Mouse (Mus musculus): Measurements from ENCODE around the gene Stx3. TPM values are rescaled to one million over a fixed set of nuclear protein-coding genes. Genes with fewer than 3 reads are reported as not detected.

Gene Stx3
- polyA plus RNA-seq, 1 experiment from 2014 or later, result 16.9 TPM

- H3K4me1 ChIP-seq (ENCODE audit: control insufficient read depth, insufficient read depth, low read length), result peaks cover 7% of the 10 kb centered on the region; the same call in 1 of the 2 replicates
- ATAC-seq (ENCODE audit: low read depth), result no peak
- H3K9ac ChIP-seq (replicated peaks; ENCODE audit: low read depth, low read length), result no peak overlapping the region
- WGBS, result 34% methylated on average over 6 of the region's 6 CpGs
- H3K36me3 ChIP-seq (ENCODE audit: control insufficient read depth, insufficient read depth, low read length), result no peaks in the 10 kb centered on the region
- H3K9me3 ChIP-seq (ENCODE audit: control insufficient read depth, low read length), result no peaks in the 10 kb centered on the region
- H3K27ac ChIP-seq (ENCODE audit: low read depth, low read length), result no peak overlapping the region
- peak overlapping the region; percentile 89 for H3K4me2 ChIP-seq (ENCODE audit: low read depth, low read length)
- H3K4me3 ChIP-seq (ENCODE audit: low read depth, low read length), result peak overlapping the region; percentile 62; the same call in 1 of the 2 replicates
- peaks cover 18% of the 10 kb centered on the region for H3K27me3 ChIP-seq (ENCODE audit: control insufficient read depth, insufficient read depth, low read length)
Measured at GRCm38 (mm10) chr19:11820211-11820610, 1.0 kb upstream of the Stx3 start.

DNA sequence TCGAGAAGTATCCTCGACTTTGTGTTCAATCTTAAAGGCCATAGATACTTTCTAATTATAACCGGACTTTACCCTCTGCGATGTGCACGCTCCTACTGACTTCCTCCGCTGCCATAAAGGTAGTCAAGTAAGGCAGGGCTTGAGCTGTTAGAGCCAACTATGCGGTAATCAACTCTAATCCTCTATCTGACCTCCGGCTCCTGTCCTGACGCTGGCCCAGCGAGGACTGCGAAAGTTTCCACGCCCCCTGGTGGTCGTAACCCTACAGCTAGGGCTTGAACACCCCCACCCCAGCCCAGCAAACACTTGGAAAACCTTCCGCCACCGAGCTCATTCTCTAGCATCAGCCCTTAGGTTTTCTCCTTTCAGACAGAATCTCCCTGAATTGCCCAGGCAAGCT lies 597 bp upstream of the Stx3 start:
- H3K27ac ChIP-seq (ENCODE audit: low read depth, low read length), result no peak overlapping the region
- peak; percentile 77 for ATAC-seq (ENCODE audit: low read depth)
- peaks cover 7% of the 10 kb centered on the region; the same call in 1 of the 2 replicates for H3K4me1 ChIP-seq (ENCODE audit: control insufficient read depth, insufficient read depth, low read length)
- H3K4me2 ChIP-seq (ENCODE audit: low read depth, low read length), result peak overlapping the region; percentile 89
- peak overlapping the region; percentile 62 for H3K4me3 ChIP-seq (ENCODE audit: low read depth, low read length)
- peaks cover 18% of the 10 kb centered on the region for H3K27me3 ChIP-seq (ENCODE audit: control insufficient read depth, insufficient read depth, low read length)
- no peak overlapping the region for H3K9ac ChIP-seq (replicated peaks; ENCODE audit: low read depth, low read length)
- no peaks in the 10 kb centered on the region for H3K9me3 ChIP-seq (ENCODE audit: control insufficient read depth, low read length)
- 2% methylated on average over 15 of the region's 15 CpGs for WGBS
- H3K36me3 ChIP-seq (ENCODE audit: control insufficient read depth, insufficient read depth, low read length), result no peaks in the 10 kb centered on the region

DNA sequence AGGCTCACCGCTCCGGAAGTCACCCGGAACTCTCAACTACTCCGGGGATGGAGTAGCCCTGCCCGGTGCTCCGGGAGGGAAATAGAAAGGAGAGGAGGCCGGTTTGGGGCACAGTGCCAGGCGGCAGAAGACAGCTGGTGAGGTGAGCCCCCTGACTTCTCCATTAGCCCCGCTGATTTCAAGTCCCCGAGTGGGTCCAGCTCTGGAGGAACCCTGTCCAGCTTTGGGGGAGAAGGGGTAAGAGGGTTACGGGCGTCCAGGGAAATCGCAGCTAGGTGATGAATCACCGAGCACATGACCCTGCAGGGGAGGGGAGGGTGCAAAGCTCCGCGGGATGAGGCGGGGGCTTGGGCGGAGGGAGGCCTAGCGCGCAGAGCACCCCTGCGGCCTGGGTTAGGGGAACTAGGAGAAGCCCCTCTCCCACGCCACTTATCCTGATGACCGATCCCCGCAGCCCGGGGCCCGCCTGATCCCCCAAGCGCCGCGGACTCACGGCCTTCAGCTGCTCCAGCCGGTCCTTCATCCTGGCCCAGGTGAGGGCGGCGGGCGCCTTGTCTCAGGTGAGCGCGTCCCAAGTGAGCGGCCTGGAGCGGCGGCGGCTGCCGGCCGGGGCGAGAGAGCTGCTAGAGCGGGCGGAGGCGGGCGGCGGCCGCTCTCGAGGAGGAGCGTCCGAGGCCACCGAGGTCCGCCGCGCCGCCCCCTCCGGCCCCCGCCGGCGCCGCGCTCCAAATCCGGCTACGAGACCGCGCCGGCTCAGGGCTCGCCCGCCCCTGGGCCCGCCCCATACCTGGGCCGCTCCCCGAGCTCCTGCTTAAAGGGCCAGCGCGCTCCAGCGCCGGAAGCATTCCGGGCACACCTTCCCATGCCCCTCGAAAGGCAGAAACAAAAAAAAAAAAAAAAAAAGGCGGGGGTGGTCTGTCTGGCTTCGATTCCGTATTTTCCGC lies 732 bp downstream of the Stx3 start:
- Histone ChIP-seq H3K27me3 (ENCODE audit: control insufficient read depth, insufficient read depth, low read length) (peaks cover 18% of the 10 kb centered on the region), H3K4me2 (ENCODE audit: low read depth, low read length) (peak overlapping the region; percentile 89), H3K36me3 (ENCODE audit: control insufficient read depth, insufficient read depth, low read length) (no peaks in the 10 kb centered on the region), H3K4me1 (ENCODE audit: control insufficient read depth, insufficient read depth, low read length) (peaks cover 7% of the 10 kb centered on the region; the same call in 1 of the 2 replicates), H3K9me3 (ENCODE audit: control insufficient read depth, low read length) (no peaks in the 10 kb centered on the region), H3K9ac (replicated peaks; ENCODE audit: low read depth, low read length) (peak overlapping the region; percentile 70), H3K27ac (ENCODE audit: low read depth, low read length) (no peak overlapping the region), H3K4me3 (ENCODE audit: low read depth, low read length) (peak overlapping the region; percentile 62)
- peak; percentile 83 for ATAC-seq (ENCODE audit: low read depth)
- WGBS, result under 1% methylated on average over 67 of the region's 83 CpGs

GRCm38 (mm10) chr19:11817586-11817985 lies 1.6 kb downstream of the Stx3 start:
- Histone ChIP-seq H3K9me3 (ENCODE audit: control insufficient read depth, low read length) (no peaks in the 10 kb centered on the region), H3K27ac (ENCODE audit: low read depth, low read length) (no peak overlapping the region), H3K4me2 (ENCODE audit: low read depth, low read length) (peak overlapping the region; percentile 89; the same call in 1 of the 2 replicates), H3K4me3 (ENCODE audit: low read depth, low read length) (peak overlapping the region; percentile 62; the same call in 1 of the 2 replicates), H3K27me3 (ENCODE audit: control insufficient read depth, insufficient read depth, low read length) (peaks cover 18% of the 10 kb centered on the region), H3K4me1 (ENCODE audit: control insufficient read depth, insufficient read depth, low read length) (peaks cover 7% of the 10 kb centered on the region; the same call in 1 of the 2 replicates), H3K36me3 (ENCODE audit: control insufficient read depth, insufficient read depth, low read length) (no peaks in the 10 kb centered on the region), H3K9ac (replicated peaks; ENCODE audit: low read depth, low read length) (no peak overlapping the region)
- ATAC-seq (ENCODE audit: low read depth), result no peak
- 10% methylated on average over 5 of the region's 5 CpGs for WGBS

DNA sequence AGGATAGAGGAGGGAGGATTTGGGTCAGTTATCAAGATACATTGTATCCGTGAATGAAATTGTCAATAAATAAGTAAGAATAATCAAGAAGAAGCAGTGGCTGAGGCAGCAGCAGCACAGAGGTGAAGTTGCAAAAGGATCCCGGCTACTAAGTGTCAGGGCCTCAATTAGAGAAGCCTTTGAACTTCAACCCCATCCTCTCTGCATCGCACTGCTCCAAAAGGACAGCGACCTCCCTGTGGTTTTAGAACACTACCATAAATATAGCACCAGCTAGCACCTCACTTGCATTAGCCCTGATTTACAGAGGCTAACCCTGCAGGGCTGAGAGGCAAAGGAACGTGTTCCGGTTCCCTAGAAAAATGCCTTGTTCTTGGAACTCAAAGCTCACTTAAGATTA lies 2.5 kb downstream of the Stx3 start:
- no peak overlapping the region for H3K4me3 ChIP-seq (ENCODE audit: low read depth, low read length)
- WGBS, result 25% methylated on average over 6 of the region's 6 CpGs
- H3K9me3 ChIP-seq (ENCODE audit: control insufficient read depth, low read length), result no peaks in the 10 kb centered on the region
- no peak overlapping the region for H3K27ac ChIP-seq (ENCODE audit: low read depth, low read length)
- no peaks in the 10 kb centered on the region for H3K36me3 ChIP-seq (ENCODE audit: control insufficient read depth, insufficient read depth, low read length)
- H3K9ac ChIP-seq (replicated peaks; ENCODE audit: low read depth, low read length), result no peak overlapping the region
- ATAC-seq (ENCODE audit: low read depth), result no peak
- H3K27me3 ChIP-seq (ENCODE audit: control insufficient read depth, insufficient read depth, low read length), result peaks cover 18% of the 10 kb centered on the region
- peaks cover 7% of the 10 kb centered on the region; the same call in 1 of the 2 replicates for H3K4me1 ChIP-seq (ENCODE audit: control insufficient read depth, insufficient read depth, low read length)
- H3K4me2 ChIP-seq (ENCODE audit: low read depth, low read length), result no peak overlapping the region

DNA sequence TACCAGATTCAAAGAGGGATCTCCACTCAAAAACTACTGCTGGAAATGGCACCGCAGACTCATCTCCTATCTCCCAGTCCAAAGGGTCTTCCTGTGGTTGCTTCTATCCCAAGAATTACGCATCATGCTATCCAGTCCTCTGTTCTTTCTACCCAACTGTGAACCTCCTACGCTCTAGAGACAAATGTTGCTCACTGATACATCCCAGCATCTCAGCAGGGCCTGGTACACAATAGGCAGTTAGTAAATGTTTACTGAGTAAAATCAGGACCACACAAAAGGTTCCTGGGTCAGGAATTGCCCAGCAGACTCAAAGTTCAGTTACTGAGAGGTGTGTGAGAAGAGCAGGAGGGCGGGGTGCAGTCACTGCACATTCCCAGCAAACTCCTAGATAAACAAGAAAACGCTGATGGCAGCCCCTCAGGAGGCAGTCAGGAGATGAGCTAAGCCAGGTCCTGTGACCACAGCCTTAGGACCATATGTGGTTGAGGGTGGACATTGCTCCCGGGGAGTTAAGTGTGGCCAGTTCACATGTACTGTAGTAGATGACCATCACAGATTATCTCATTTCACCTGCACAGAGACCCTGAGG lies 4.4 kb downstream of the Stx3 start:
- Histone ChIP-seq H3K9me3 (ENCODE audit: control insufficient read depth, low read length) (no peaks in the 10 kb centered on the region), H3K9ac (replicated peaks; ENCODE audit: low read depth, low read length) (no peak overlapping the region), H3K36me3 (ENCODE audit: control insufficient read depth, insufficient read depth, low read length) (no peaks in the 10 kb centered on the region), H3K4me3 (ENCODE audit: low read depth, low read length) (no peak overlapping the region), H3K4me2 (ENCODE audit: low read depth, low read length) (no peak overlapping the region), H3K27ac (ENCODE audit: low read depth, low read length) (no peak overlapping the region), H3K4me1 (ENCODE audit: control insufficient read depth, insufficient read depth, low read length) (peaks cover 5% of the 10 kb centered on the region; the same call in 1 of the 2 replicates), H3K27me3 (ENCODE audit: control insufficient read depth, insufficient read depth, low read length) (peaks cover 16% of the 10 kb centered on the region)
- WGBS, result 77% methylated on average over 6 of the region's 6 CpGs
- no peak for ATAC-seq (ENCODE audit: low read depth)

GRCm38 (mm10) chr19:11813649-11814048 lies 5.6 kb downstream of the Stx3 start:
- Histone ChIP-seq H3K4me1 (ENCODE audit: control insufficient read depth, insufficient read depth, low read length) (no peaks in the 10 kb centered on the region), H3K27me3 (ENCODE audit: control insufficient read depth, insufficient read depth, low read length) (peaks cover 14% of the 10 kb centered on the region), H3K36me3 (ENCODE audit: control insufficient read depth, insufficient read depth, low read length) (no peaks in the 10 kb centered on the region), H3K4me2 (ENCODE audit: low read depth, low read length) (no peak overlapping the region), H3K4me3 (ENCODE audit: low read depth, low read length) (no peak overlapping the region), H3K9ac (replicated peaks; ENCODE audit: low read depth, low read length) (no peak overlapping the region), H3K27ac (ENCODE audit: low read depth, low read length) (no peak overlapping the region), H3K9me3 (ENCODE audit: control insufficient read depth, low read length) (no peaks in the 10 kb centered on the region)
- WGBS, result 21% methylated on average over 8 of the region's 8 CpGs
- no peak for ATAC-seq (ENCODE audit: low read depth)

DNA sequence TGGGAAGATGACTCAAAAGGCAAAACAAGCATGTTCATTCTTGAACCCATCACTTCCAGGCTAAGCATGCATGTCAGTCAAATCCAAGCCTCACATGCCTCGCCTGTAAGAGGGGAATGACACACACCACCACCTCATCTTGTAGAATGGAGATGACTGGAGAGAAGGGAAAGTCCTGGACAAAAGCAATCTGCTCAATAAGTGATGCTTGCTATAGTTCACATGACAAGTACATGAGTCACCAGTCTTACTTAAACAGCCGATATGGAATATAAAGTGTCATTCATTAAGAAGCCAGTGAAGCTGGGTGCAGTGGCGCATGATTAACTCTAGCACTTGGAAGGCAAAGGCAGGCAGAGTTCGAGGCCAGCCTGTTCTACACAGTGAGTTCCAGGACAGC lies 6.1 kb downstream of the Stx3 start:
- no peak overlapping the region for H3K9ac ChIP-seq (replicated peaks; ENCODE audit: low read depth, low read length)
- no peak overlapping the region for H3K27ac ChIP-seq (ENCODE audit: low read depth, low read length)
- no peaks in the 10 kb centered on the region for H3K36me3 ChIP-seq (ENCODE audit: control insufficient read depth, insufficient read depth, low read length)
- H3K9me3 ChIP-seq (ENCODE audit: control insufficient read depth, low read length), result no peaks in the 10 kb centered on the region
- H3K4me2 ChIP-seq (ENCODE audit: low read depth, low read length), result no peak overlapping the region
- WGBS, result 84% methylated on average over 4 of the region's 4 CpGs
- H3K4me1 ChIP-seq (ENCODE audit: control insufficient read depth, insufficient read depth, low read length), result no peaks in the 10 kb centered on the region
- H3K4me3 ChIP-seq (ENCODE audit: low read depth, low read length), result no peak overlapping the region
- H3K27me3 ChIP-seq (ENCODE audit: control insufficient read depth, insufficient read depth, low read length), result peaks cover 10% of the 10 kb centered on the region
- ATAC-seq (ENCODE audit: low read depth), result no peak

All from neural tube, embryonic 14.5 days (tissue).